Mouse (Mus musculus): Measurements from ENCODE around the gene Ehd1. TPM values are rescaled to one million over a fixed set of nuclear protein-coding genes. Genes with fewer than 3 reads are reported as not detected.

The Ehd1 gene
- total RNA-seq, 2 experiments from 2014 or later, result 36.4 to 43.5 TPM

GRCm38 (mm10) chr19:6272738-6273137 is 3.8 kb upstream of the Ehd1 start:
- H3K27ac ChIP-seq, result no peak overlapping the region
- intact Hi-C loops (cut with DNase I), result no loop called here
- no peak overlapping the region for H3K4me3 ChIP-seq
- TF ChIP-seq CTCF (IDR thresholded peaks at IDR 0.05), result no peak
- DNase-seq (ENCODE audit: extremely low spot score in 1 of 2, low spot score in 2 of 2), result no peak

- no peak overlapping the region for H3K4me3 ChIP-seq
- intact Hi-C loops (cut with DNase I), result no loop called here
- DNase-seq (ENCODE audit: extremely low spot score in 1 of 2, low spot score in 2 of 2), result no peak
- no peak for TF ChIP-seq CTCF (IDR thresholded peaks at IDR 0.05)
- H3K27ac ChIP-seq, result no peak overlapping the region
Measured at GRCm38 (mm10) chr19:6273592-6273991, 2.9 kb upstream of the Ehd1 start.

DNA sequence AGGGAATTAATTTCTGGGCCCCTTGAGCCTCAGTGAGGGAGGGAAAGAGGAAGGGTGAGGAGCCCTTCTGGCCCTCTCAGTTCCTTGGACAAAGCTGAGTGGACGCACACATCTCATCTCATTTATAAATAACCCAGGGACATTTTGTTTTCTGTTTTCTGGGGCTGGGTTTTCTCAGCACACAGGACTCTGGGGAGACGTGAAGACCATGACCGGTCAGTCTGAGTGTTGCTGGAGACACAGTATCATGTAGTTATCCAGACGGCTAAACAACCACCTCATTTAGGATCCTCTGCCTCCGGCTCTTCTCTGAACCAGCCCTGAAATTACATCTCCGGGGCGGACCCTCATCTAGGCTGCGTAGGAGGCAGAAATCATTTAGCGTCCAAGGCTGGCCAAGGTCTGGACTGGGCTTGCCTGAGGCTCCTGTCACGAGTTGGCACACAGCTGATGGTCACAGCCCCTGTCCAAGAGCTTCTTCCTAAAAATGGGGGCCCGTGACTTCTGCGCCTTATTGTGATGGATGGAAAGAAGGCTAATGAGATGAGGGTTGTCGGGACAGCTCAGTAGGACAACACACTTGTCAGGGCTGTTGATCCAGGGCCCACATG is 2.4 kb upstream of the Ehd1 start:
- Histone ChIP-seq H3K27ac (no peak overlapping the region), H3K4me3 (no peak overlapping the region)
- intact Hi-C loops (cut with DNase I), result no loop called here
- DNase-seq (ENCODE audit: extremely low spot score in 1 of 2, low spot score in 2 of 2), result no peak
- no peak for TF ChIP-seq CTCF (IDR thresholded peaks at IDR 0.05)

GRCm38 (mm10) chr19:6275740-6276389 is 660 bp upstream of the Ehd1 start:
- Histone ChIP-seq H3K4me3 (peak overlapping the region; percentile 80), H3K27ac (peak overlapping the region; percentile 58; the same call in 1 of the 2 replicates)
- intact Hi-C loops (cut with DNase I), result loop anchor here (2.0 kb wide), 1 partner anchor 35 kb away; the partner anchor contains the start of gene Atg2a
- TF ChIP-seq CTCF (IDR thresholded peaks at IDR 0.05), result no peak; the same call in 1 of the 2 replicates
- DNase-seq (ENCODE audit: extremely low spot score in 1 of 2, low spot score in 2 of 2), result no peak

DNA sequence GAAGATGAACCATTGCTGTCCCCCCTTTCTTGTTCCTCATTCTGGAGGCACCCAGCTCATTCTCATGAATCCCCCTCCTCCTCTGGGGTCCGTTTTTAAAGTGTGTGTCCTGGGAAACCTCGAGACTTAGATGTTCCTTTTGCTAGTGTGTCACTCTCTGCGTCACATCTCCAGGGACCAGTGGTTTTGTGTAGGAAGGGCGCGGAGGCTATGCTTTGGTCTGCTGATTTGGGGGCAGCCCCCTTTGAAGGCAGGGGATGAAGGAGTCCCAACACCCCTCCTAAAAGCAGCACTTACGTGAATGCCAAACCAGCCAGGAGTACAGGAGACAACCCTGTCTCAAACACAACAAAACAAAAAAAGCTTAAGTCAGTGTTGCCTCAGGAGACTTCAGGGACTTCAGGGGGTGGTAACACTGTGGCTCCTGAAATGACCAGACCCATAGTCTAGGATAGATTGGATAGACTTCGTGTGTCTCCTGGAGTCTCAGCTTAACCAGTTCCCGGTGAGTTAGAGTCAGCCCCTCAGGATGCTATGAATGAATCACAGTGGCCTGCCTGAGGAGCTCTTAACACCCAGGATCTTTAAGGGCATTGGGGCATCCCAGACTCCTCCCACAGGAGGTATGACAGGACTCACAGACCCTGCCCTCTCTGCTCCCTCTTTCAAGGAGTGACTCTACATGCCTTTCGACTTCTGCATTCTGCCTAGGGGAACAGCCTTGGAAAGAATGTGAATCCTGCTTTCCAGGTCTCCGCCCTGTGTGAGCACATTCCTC is 1.3 kb downstream of the Ehd1 start:
- no peak for TF ChIP-seq CTCF (IDR thresholded peaks at IDR 0.05)
- intact Hi-C loops (cut with DNase I), result loop anchor here (2.0 kb wide), 1 partner anchor 37 kb away; the partner anchor contains the start of gene Atg2a
- H3K4me3 ChIP-seq, result peak overlapping the region; percentile 80
- DNase-seq (ENCODE audit: extremely low spot score in 1 of 2, low spot score in 2 of 2), result no peak
- H3K27ac ChIP-seq, result peak overlapping the region; percentile 20

- no peak for DNase-seq (ENCODE audit: extremely low spot score in 1 of 2, low spot score in 2 of 2)
- TF ChIP-seq CTCF (IDR thresholded peaks at IDR 0.05), result no peak
- Histone ChIP-seq H3K4me3 (peak overlapping the region; percentile 80), H3K27ac (peak overlapping the region; percentile 20)
- intact Hi-C loops (cut with DNase I), result no loop called here
Measured at GRCm38 (mm10) chr19:6278439-6279073, 2.0 kb downstream of the Ehd1 start.

DNA sequence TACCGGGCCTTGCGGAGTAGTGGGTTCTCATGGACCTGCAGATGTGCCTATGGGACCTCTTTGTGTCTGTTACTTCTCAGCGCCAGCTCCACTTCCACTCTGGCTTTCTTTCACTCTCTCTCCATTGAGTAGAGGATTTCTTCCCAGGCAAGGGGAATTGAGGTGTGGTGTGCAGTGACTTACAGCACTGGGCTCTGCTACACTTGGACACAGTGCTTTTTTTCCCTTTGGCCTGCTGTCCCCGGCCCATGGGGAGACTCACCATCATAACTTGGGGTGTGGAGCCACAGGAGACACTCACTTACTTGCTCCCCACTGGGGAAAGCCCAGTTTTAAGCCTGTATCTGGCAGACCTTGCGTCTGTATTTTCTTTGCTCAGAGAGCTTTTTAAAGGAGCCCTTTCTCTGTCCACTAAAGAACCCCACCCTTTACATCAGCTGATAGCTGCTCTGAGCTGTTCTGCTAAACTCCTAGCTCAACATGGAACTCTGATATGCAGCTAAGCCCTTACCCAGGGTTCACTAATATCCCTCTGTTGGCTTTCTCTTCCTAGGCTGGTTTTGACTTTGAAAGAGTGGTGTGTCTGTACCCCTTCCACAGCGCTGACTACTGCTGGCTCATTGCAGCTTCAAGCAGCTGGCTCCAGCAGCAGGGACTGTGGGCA is 3.1 kb downstream of the Ehd1 start:
- DNase-seq (ENCODE audit: extremely low spot score in 1 of 2, low spot score in 2 of 2), result no peak
- no peak for TF ChIP-seq CTCF (IDR thresholded peaks at IDR 0.05)
- intact Hi-C loops (cut with DNase I), result loop anchor here (2.0 kb wide), 1 partner anchor 19 kb away; no protein-coding TSS in a partner anchor
- no peak overlapping the region for H3K4me3 ChIP-seq
- H3K27ac ChIP-seq, result no peak overlapping the region

DNA sequence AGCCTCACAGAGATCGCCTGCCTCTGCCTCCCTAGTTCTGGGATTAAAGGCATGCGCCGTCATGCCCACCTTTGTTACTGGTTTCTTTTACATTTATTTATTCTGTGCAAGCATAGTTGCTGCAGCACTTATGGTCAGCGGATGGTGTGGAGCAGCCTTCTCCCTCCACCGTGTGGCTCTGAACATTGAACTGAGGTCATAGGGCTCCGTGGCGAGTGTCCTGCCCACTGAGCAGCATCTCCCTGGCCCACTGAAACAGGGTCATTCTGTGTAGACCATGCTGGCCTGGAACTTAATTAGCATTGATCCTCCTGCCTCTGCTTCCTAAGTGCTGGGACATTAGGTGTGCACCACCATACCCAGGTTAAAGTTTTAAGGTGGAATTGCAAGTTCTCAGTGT is 4.0 kb downstream of the Ehd1 start:
- intact Hi-C loops (cut with DNase I), result loop anchor here (2.0 kb wide), 1 partner anchor 18 kb away; no protein-coding TSS in a partner anchor
- Histone ChIP-seq H3K27ac (no peak overlapping the region), H3K4me3 (no peak overlapping the region)
- DNase-seq (ENCODE audit: extremely low spot score in 1 of 2, low spot score in 2 of 2), result no peak
- TF ChIP-seq CTCF (IDR thresholded peaks at IDR 0.05), result no peak

- Histone ChIP-seq H3K4me3 (no peak overlapping the region), H3K27ac (no peak overlapping the region)
- intact Hi-C loops (cut with DNase I), result loop anchor here (2.0 kb wide), 1 partner anchor 17 kb away; no protein-coding TSS in a partner anchor
- TF ChIP-seq CTCF (IDR thresholded peaks at IDR 0.05), result no peak
- no peak for DNase-seq (ENCODE audit: extremely low spot score in 1 of 2, low spot score in 2 of 2)
Measured at GRCm38 (mm10) chr19:6281122-6282020, 4.8 kb downstream of the Ehd1 start.

DNA sequence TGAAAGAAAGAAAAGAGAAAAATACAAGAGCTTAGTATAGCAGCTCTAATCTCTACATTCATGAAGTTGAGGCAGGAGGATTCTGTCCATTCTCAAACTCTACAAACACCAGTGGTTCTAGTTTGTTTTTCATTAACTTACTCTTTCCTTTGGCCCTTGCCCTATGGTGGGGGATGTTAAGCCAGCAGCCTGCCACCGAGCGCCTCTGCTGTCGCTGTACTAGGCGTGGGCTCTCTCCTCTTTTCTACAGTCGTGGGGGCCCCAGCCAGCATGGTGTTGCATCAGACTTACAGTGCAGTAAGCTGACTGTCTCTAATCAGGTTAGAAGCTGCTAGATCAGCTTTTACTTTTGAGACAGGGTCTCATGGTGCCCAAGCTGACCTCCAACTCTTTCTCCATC is 6.5 kb downstream of the Ehd1 start:
- DNase-seq (ENCODE audit: extremely low spot score in 1 of 2, low spot score in 2 of 2), result no peak
- H3K4me3 ChIP-seq, result no peak overlapping the region
- intact Hi-C loops (cut with DNase I), result no loop called here
- TF ChIP-seq CTCF (IDR thresholded peaks at IDR 0.05), result no peak
- no peak overlapping the region for H3K27ac ChIP-seq

Data from left cerebral cortex, adult 2 months (tissue).